Mouse (Mus musculus) neural tube, embryonic 13.5 days (tissue): ENCODE results near the gene Syt7. TPM values are rescaled to one million over a fixed set of nuclear protein-coding genes. Genes with fewer than 3 reads are reported as not detected.

Experiments
- ATAC-seq: fragments of 200-750 bp; cut with Nextera tagmentation; 2 replicates; pipeline ENCODE4 v1.8.0; 2017; ENCODE audit warnings: low read depth, mild to moderate bottlenecking, moderate TSS enrichment, moderate library complexity
- H3K27ac ChIP-seq: fragments of 300-500 bp; sonication (generic); replicated peaks from 2 replicates; pipeline ENCODE4 v1.5.1; 2015; ENCODE audit warnings: moderate library complexity, mild to moderate bottlenecking, inconsistent platforms
- H3K27me3 ChIP-seq: fragments of 300-500 bp; sonication (generic); 2 replicates; pipeline ENCODE4 v1.6.1; 2015; ENCODE audit warnings: mild to moderate bottlenecking, inconsistent platforms
- H3K36me3 ChIP-seq: fragments of 300-500 bp; sonication (generic); 2 replicates; pipeline ENCODE4 v1.6.1; 2015; ENCODE audit warnings: mild to moderate bottlenecking, inconsistent platforms
- H3K4me1 ChIP-seq: fragments of 300-500 bp; sonication (generic); replicated peaks from 2 replicates; pipeline ENCODE4 v1.6.1; 2015; ENCODE audit warnings: inconsistent platforms
- H3K4me2 ChIP-seq: fragments of 300-500 bp; sonication (generic); 2 replicates; pipeline ENCODE4 v1.6.1; 2015; ENCODE audit warnings: inconsistent platforms, mild to moderate bottlenecking, moderate library complexity
- H3K4me3 ChIP-seq: fragments of 300-500 bp; sonication (generic); 2 replicates; pipeline ENCODE4 v1.5.1; 2015; ENCODE audit warnings: mild to moderate bottlenecking, inconsistent platforms
- H3K9ac ChIP-seq: fragments of 300-500 bp; sonication (generic); 2 replicates; pipeline ENCODE4 v1.6.1; 2015; ENCODE audit warnings: moderate library complexity, mild to moderate bottlenecking, inconsistent platforms
- H3K9me3 ChIP-seq: fragments of 300-500 bp; sonication (generic); 2 replicates; pipeline ENCODE4 v1.6.1; 2016; ENCODE audit warnings: inconsistent platforms
- WGBS: fragments of 180-500 bp; shearing (Covaris S2); methylation state at CpG from one replicate; pipeline ENCODE4 v1.1.7; 2015; 5-methylcytosine and 5-hydroxymethylcytosine counted together
- polyA plus RNA-seq: library from polyadenylated mRNA; unstranded; fragments of >200 nt; fragmentation: Nextera tagmentation; extraction: Ambion mirVana; gene quantifications from 2 replicates; pipeline ENCODE4 v1.2.1, GENCODE M21; 2015

The Syt7 gene
- polyA plus RNA-seq, 1 experiment from 2014 or later: 10.7 TPM

DNA sequence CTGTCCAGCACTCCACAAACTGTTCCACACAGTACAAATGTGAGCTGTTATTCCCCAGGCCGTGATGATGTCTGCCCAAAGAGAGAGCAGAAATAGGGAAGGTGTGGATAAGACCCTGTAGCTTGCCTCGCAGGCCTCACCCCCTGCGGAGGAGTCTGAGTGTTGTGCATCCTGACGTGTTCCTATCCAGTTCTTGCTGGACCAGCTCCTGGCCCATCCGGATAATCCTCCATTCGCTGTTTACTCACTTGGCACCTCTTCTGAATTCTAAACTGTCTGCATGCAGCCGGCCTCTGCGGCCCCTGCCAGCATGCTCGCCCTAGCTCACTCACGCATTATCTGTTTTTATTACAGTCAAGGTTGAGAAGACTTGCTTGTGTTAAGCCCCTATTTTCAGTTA, 15.5 kb downstream of the Syt7 start:
- no peak for ATAC-seq
- Histone ChIP-seq H3K4me3 (no peak overlapping the region), H3K4me2 (no peak overlapping the region), H3K4me1 (peaks cover 39% of the 10 kb centered on the region), H3K36me3 (no peaks in the 10 kb centered on the region), H3K9me3 (no peaks in the 10 kb centered on the region), H3K27me3 (no peaks in the 10 kb centered on the region), H3K27ac (0 out of 2 replicates have a peak overlapping the region, but pooled peaks have one; percentile 7), H3K9ac (no peak overlapping the region)
- WGBS: 66% methylated on average over 10 of the region's 10 CpGs

- Histone ChIP-seq H3K9ac (no peak overlapping the region), H3K4me1 (peaks cover 42% of the 10 kb centered on the region), H3K27ac (0 out of 2 replicates have a peak overlapping the region, but pooled peaks have one; percentile 7), H3K4me2 (no peak overlapping the region), H3K4me3 (no peak overlapping the region), H3K27me3 (no peaks in the 10 kb centered on the region), H3K9me3 (no peaks in the 10 kb centered on the region), H3K36me3 (no peaks in the 10 kb centered on the region)
- WGBS: 60% methylated on average over 2 of the region's 2 CpGs
- no peak for ATAC-seq
Measured at GRCm38 (mm10) chr19:10404911-10405310, 16.0 kb downstream of the Syt7 start.

GRCm38 (mm10) chr19:10413701-10414242, 24.9 kb downstream of the Syt7 start:
- Histone ChIP-seq H3K9me3 (no peaks in the 10 kb centered on the region), H3K27ac (peak overlapping the region; percentile 76), H3K9ac (peak overlapping the region; percentile 58; the same call in 1 of the 2 replicates), H3K4me3 (peak overlapping the region; percentile 25), H3K4me1 (peaks cover 61% of the 10 kb centered on the region), H3K4me2 (peak overlapping the region; percentile 54), H3K27me3 (no peaks in the 10 kb centered on the region; the same call in 1 of the 2 replicates), H3K36me3 (no peaks in the 10 kb centered on the region)
- under 1% methylated on average over 19 of the region's 19 CpGs for WGBS
- peak; percentile 85 for ATAC-seq

GRCm38 (mm10) chr19:10415508-10415907, 26.6 kb downstream of the Syt7 start:
- 80% methylated on average over 5 of the region's 5 CpGs for WGBS
- ATAC-seq: no peak
- no peaks in the 10 kb centered on the region; the same call in 1 of the 2 replicates for H3K27me3 ChIP-seq
- peaks cover 52% of the 10 kb centered on the region for H3K4me1 ChIP-seq
- no peaks in the 10 kb centered on the region for H3K9me3 ChIP-seq
- no peak overlapping the region for H3K27ac ChIP-seq
- no peak overlapping the region for H3K4me3 ChIP-seq
- no peak overlapping the region for H3K9ac ChIP-seq
- H3K4me2 ChIP-seq: no peak overlapping the region
- H3K36me3 ChIP-seq: no peaks in the 10 kb centered on the region

DNA sequence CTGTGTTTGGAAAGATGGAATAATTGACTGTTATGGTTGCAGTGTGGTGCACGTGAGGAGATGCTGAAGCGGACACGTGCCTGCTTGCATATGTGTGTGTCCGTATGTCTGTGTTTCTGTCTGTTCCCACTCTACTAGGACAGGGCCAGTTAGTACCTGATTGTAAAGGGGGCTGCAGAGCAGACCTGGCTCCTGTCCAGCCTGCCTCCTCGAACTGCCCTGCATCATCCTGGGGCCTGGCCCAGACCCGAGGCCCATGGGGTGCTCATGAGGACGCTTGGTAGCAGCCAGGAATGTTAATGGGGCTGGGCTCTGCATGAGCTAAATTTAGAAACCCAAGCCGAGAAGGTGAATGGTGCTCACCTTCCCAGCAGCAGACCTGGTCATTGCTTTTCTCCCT, 28.0 kb downstream of the Syt7 start:
- no peaks in the 10 kb centered on the region for H3K9me3 ChIP-seq
- 59% methylated on average over 8 of the region's 8 CpGs for WGBS
- peaks cover 4% of the 10 kb centered on the region for H3K27me3 ChIP-seq
- H3K36me3 ChIP-seq: no peaks in the 10 kb centered on the region
- peak overlapping the region; percentile 12; the same call in 1 of the 2 replicates for H3K9ac ChIP-seq
- no peak overlapping the region for H3K4me3 ChIP-seq
- no peak for ATAC-seq
- no peak overlapping the region for H3K27ac ChIP-seq
- no peak overlapping the region for H3K4me2 ChIP-seq
- peaks cover 49% of the 10 kb centered on the region for H3K4me1 ChIP-seq

DNA sequence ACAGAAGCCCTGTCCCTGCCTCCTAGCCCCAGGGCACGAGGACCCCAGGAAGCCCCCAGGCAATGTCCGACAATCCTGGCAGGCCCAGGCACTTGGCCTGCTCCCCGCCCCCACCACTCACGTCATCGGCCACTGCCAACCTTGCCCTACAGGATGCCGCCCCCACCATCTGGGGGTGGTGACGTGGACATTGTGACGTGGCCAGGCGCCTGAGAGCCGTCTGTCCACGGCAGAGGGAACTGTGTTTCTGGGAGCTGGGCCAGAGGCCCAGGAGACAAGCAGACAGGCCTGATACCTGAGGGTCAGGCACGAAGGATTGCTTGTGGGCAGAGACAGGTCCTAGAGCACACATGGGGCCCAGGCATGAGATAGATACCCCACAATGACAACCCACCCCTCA, 28.5 kb downstream of the Syt7 start:
- 75% methylated on average over 12 of the region's 12 CpGs for WGBS
- Histone ChIP-seq H3K27me3 (peaks cover 4% of the 10 kb centered on the region), H3K9me3 (no peaks in the 10 kb centered on the region), H3K27ac (no peak overlapping the region), H3K4me1 (peaks cover 53% of the 10 kb centered on the region), H3K4me2 (no peak overlapping the region), H3K4me3 (no peak overlapping the region), H3K36me3 (no peaks in the 10 kb centered on the region), H3K9ac (no peak overlapping the region)
- ATAC-seq: no peak

- peaks cover 18% of the 10 kb centered on the region for H3K27me3 ChIP-seq
- no peaks in the 10 kb centered on the region for H3K9me3 ChIP-seq
- H3K4me2 ChIP-seq: peak overlapping the region; percentile 47
- 4% methylated on average over 49 of the region's 53 CpGs for WGBS
- peaks cover 53% of the 10 kb centered on the region for H3K4me1 ChIP-seq
- H3K4me3 ChIP-seq: peak overlapping the region; percentile 20
- H3K9ac ChIP-seq: peak overlapping the region; percentile 49
- H3K36me3 ChIP-seq: no peaks in the 10 kb centered on the region
- ATAC-seq: 0 out of 2 replicates have a peak, but pooled peaks have one; percentile 22
- no peak overlapping the region for H3K27ac ChIP-seq
Measured at GRCm38 (mm10) chr19:10421986-10422976, 33.4 kb downstream of the Syt7 start.

DNA sequence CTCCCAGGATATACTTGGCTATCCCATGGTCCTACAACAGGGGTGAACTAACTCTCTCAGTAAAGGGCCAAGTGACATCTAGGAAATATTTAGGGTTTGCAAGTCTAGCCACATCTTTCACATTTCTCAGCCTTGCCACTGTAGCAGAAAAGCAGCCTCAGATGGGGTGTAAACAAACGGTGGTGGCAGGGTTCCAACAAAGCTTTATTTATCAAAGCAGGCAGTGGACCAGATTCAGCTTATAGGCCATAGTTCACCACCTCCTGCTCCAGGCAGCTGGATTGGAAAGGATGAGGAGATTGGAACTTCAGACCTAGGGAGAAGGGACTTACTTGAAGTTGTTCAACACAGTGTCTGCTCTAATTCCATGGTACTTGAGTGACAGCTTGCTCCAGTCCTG, 35.9 kb downstream of the Syt7 start:
- WGBS: 52% methylated on average over 1 of the region's 1 CpGs
- no peak for ATAC-seq
- no peaks in the 10 kb centered on the region for H3K36me3 ChIP-seq

DNA sequence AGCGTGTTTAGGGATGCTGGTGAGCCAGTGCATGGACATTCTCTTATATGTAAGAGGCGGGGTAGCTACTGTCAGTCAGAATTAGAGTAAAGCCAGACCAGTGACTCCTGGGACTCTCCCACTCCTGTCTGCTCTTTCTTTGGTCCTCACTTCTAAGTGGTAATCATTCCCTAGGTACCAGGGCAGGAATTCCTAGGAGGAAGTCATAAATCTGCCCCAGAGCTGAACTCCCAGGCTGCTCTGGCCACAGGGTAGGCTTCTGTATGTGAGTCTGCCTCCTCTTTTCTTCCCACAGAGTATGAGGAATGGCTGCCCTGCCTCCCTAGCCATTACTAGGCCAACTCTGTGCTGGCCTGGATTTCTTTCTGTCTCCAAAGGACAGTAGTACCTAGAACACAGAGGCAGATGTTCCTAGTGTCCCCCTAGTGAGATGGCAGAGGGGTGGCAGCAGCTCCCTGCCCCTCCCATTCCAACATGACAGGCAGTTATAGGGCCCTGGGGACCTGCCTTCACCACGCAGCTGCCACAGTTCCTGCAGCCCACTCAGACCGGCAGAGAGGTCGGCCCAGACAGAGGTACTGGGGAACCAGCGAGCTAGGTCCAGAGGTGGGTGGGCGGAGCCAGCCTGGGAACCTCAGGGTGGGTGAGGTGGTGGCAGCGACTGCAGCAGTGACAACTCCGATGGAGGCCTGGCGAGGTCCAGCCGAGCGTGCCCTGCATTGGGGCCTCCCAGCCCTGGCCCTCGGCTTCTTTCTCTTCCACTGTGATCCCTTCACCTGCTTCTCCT, 36.8 kb downstream of the Syt7 start:
- 32% methylated on average over 13 of the region's 13 CpGs for WGBS
- Histone ChIP-seq H3K4me1 (peaks cover 74% of the 10 kb centered on the region), H3K9ac (peak overlapping the region; percentile 45; the same call in 1 of the 2 replicates), H3K27me3 (peaks cover 22% of the 10 kb centered on the region), H3K9me3 (no peaks in the 10 kb centered on the region), H3K4me2 (no peak overlapping the region), H3K27ac (peak overlapping the region; percentile 42; the same call in 1 of the 2 replicates), H3K4me3 (no peak overlapping the region), H3K36me3 (no peaks in the 10 kb centered on the region)
- ATAC-seq: no peak; the same call in 1 of the 2 replicates

More for the DNA sequence above, 35.9 kb downstream of the Syt7 start:
- Histone ChIP-seq H3K27ac (no peak overlapping the region), H3K9me3 (no peaks in the 10 kb centered on the region), H3K4me2 (no peak overlapping the region), H3K4me1 (peaks cover 65% of the 10 kb centered on the region), H3K9ac (no peak overlapping the region), H3K4me3 (no peak overlapping the region), H3K27me3 (peaks cover 22% of the 10 kb centered on the region)

DNA sequence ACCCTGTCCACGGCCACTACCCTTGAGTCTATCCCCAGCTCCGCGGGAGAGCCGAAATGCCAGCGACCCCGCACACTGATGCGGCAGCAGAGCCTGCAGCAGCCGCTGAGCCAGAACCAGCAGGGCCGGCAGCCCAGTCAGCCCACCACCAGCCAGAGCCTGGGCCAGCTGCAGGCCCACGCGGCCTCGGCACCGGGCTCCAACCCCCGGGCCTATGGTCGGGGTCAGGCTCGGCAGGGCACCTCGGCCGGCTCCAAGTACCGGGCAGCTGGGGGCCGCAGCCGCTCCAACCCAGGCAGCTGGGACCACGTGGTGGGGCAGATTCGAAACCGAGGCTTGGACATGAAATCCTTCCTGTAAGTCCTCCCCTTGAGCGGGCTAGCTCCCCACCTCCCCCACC, 37.4 kb downstream of the Syt7 start:
- H3K27ac ChIP-seq: peak overlapping the region; percentile 42; the same call in 1 of the 2 replicates
- H3K27me3 ChIP-seq: peaks cover 21% of the 10 kb centered on the region
- H3K9ac ChIP-seq: peak overlapping the region; percentile 45; the same call in 1 of the 2 replicates
- no peaks in the 10 kb centered on the region for H3K9me3 ChIP-seq
- H3K36me3 ChIP-seq: no peaks in the 10 kb centered on the region
- no peak for ATAC-seq
- WGBS: 33% methylated on average over 24 of the region's 25 CpGs
- no peak overlapping the region for H3K4me2 ChIP-seq
- peaks cover 73% of the 10 kb centered on the region for H3K4me1 ChIP-seq
- H3K4me3 ChIP-seq: no peak overlapping the region

DNA sequence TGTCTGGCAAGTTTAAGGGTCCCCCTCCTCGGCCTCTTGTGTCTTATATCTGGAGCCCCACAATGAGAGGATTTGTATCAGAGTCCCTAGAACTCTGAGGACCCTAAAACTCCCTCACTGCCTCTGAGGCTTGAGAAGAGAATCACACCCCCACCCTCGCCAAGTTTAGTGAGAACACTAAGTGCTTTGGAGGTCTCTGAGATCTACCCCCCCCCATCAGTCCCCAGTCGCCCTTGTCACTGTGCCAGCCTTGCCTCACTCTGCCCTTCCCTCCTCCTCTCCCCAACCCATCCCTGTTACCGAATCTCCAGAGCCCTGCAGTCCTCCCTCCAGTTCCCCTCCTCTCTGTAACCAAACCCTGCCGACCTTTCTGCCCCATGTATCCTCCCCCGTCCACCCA, 37.9 kb downstream of the Syt7 start:
- H3K4me3 ChIP-seq: no peak overlapping the region
- no peaks in the 10 kb centered on the region for H3K36me3 ChIP-seq
- H3K27me3 ChIP-seq: peaks cover 18% of the 10 kb centered on the region
- WGBS: 50% methylated on average over 6 of the region's 6 CpGs
- H3K4me1 ChIP-seq: peaks cover 68% of the 10 kb centered on the region
- no peak overlapping the region for H3K4me2 ChIP-seq
- no peak overlapping the region for H3K9ac ChIP-seq
- H3K9me3 ChIP-seq: no peaks in the 10 kb centered on the region
- no peak for ATAC-seq
- 0 out of 2 replicates have a peak overlapping the region, but pooled peaks have one; percentile 42 for H3K27ac ChIP-seq
